ENCODE assay signal across 8 mouse cellular contexts in genomic region chr7:25855082-25855481, GRCm38 (mm10). TPM values are rescaled to one million over a fixed set of nuclear protein-coding genes. Genes with fewer than 3 reads are reported as not detected.
A peak's percentile ranks its signal among the peaks of the same experiment; 100 is the strongest.
DNase-seq lines count a peak whose midpoint lies in the region; TF ChIP-seq lines count a peak whose summit lies in the region.

No protein-coding gene starts in this region.

- no peak overlapping the region for H3K27ac ChIP-seq in bone marrow, adult 2 months (ENCODE audit: control insufficient read depth, insufficient read depth, low read depth, low read length, poor library complexity)

- peak; percentile 73 for TF ChIP-seq CTCF in bone marrow, adult 2 months (IDR thresholded peaks at IDR 0.05; ENCODE audit: control insufficient read depth, insufficient read depth, low read length)

- peak; percentile 62 for DNase-seq in 3T3-L1 (ENCODE audit: low read depth, low spot score)
- peak; percentile 85 for DNase-seq in CD4-positive, CD25-positive, alpha-beta regulatory T cell, adult 2 months (ENCODE audit: low read depth, low spot score)
- peak; percentile 61 for DNase-seq in gastrocnemius, postnatal 10 days
- peak; percentile 83 to 84 for DNase-seq in kidney, postnatal 4 days
- peak; percentile 83 for DNase-seq in lung, postnatal 10 days
- DNase-seq in right cerebral cortex, postnatal 4 days = peak; percentile 63
- DNase-seq in yolk sac, embryonic 10.5 days (ENCODE audit: low spot score) = peak; percentile 48

- H3K4me3 ChIP-seq in bone marrow, adult 2 months (replicated peaks; ENCODE audit: control insufficient read depth, low read depth, low read length) = no peak overlapping the region

- WGBS in bone marrow, adult 2 months = 25% methylated on average over 8 of the region's 8 CpGs

- no peak for TF ChIP-seq POLR2A in bone marrow, adult 2 months (IDR thresholded peaks at IDR 0.05; ENCODE audit: borderline replicate concordance, control insufficient read depth, low read depth, low read length)

- H3K4me1 ChIP-seq in bone marrow, adult 2 months (ENCODE audit: control insufficient read depth, insufficient read depth, low read length) = no peaks in the 10 kb centered on the region

RNA-seq across cellular contexts. Expression of gene Cyp2s1, which starts 38.4 kb away (rescaled TPM):
- not detected in 2 replicates for polyA plus RNA-seq in bone marrow, adult 2 months (2011; ENCODE audit: insufficient read depth, insufficient read length, low replicate concordance, missing spikeins)
- under 1 TPM; 0.27 to 0.52 TPM for total RNA-seq in gastrocnemius, postnatal 10 days (2021)

RNA-seq across cellular contexts. Expression of gene Cyp2b10, which starts 42.3 kb away (rescaled TPM):
- polyA plus RNA-seq in bone marrow, adult 2 months (2011; ENCODE audit: insufficient read depth, insufficient read length, low replicate concordance, missing spikeins) = 1.4 TPM in 2 replicates
- total RNA-seq in gastrocnemius, postnatal 10 days (2021) = not detected
